Mouse (Mus musculus) kidney, adult 2 months (tissue): ENCODE results near the gene BC025446. TPM values are rescaled to one million over a fixed set of nuclear protein-coding genes. Genes with fewer than 3 reads are reported as not detected.
A peak's percentile ranks its signal among the peaks of the same experiment; 100 is the strongest.

Source experiments
- DNase-seq: peaks from one replicate; pipeline ENCODE4 v3.0.0; 2021
- H3K27ac ChIP-seq: fragments of 200-500 bp; 2 replicates; pipeline ENCODE4 v1.5.1; 2012; ENCODE audit warnings: low read depth, low read length, control low read depth, inconsistent platforms; ENCODE audit not compliant: insufficient read depth
- H3K27me3 ChIP-seq: fragments of 200-500 bp; replicated peaks from 2 replicates; pipeline ENCODE4 v1.6.1; 2012; ENCODE audit warnings: mild to moderate bottlenecking, moderate library complexity, low read length, inconsistent platforms; ENCODE audit not compliant: control insufficient read depth, insufficient read depth
- H3K36me3 ChIP-seq: fragments of 200-500 bp; 2 replicates; pipeline ENCODE4 v1.6.1; 2012; ENCODE audit warnings: mild to moderate bottlenecking, moderate library complexity, low read length, inconsistent platforms; ENCODE audit not compliant: control insufficient read depth, insufficient read depth
- H3K4me1 ChIP-seq: fragments of 200-500 bp; 2 replicates; pipeline ENCODE4 v1.6.1; 2011; ENCODE audit warnings: low read length; ENCODE audit not compliant: control insufficient read depth, insufficient read depth
- H3K4me3 ChIP-seq: fragments of 200-500 bp; 2 replicates; pipeline ENCODE4 v1.5.1; 2011; ENCODE audit warnings: mild to moderate bottlenecking, low read depth, low read length, control low read depth; ENCODE audit not compliant: insufficient read depth
- CTCF ChIP-seq: fragments of 200-500 bp; conservative IDR thresholded peaks from 2 replicates; pipeline ENCODE4 v1.5.1; 2011; ENCODE audit warnings: low read depth, mild to moderate bottlenecking, control low read depth, low read length, moderate library complexity, mixed read lengths; ENCODE audit not compliant: insufficient read depth, insufficient read length
- POLR2A ChIP-seq: fragments of 200-500 bp; IDR thresholded peaks from one replicate; pipeline ENCODE4 v1.6.1; 2011; ENCODE audit warnings: low read depth, low read length, control low read depth
- WGBS: fragments of 180-500 bp; shearing (Covaris S2); methylation state at CpG from one replicate; pipeline ENCODE4 v1.1.7; 2018; 5-methylcytosine and 5-hydroxymethylcytosine counted together
- polyA plus RNA-seq: library from polyadenylated mRNA; depleted of rRNA; stranded (reverse); fragments of >200 nt; gene quantifications from 2 replicates; pipeline ENCODE4 v1.2.3, GENCODE M21; 2012; rRNA removed

Gene BC025446
- polyA plus RNA-seq, 1 experiment = 45.0 TPM

GRCm38 (mm10) chr15:75268916-75269829 lies 53.0 kb downstream of the BC025446 start:
- H3K27me3 ChIP-seq = no peaks in the 10 kb centered on the region
- peaks cover 5% of the 10 kb centered on the region; the same call in 1 of the 2 replicates for H3K4me1 ChIP-seq
- H3K4me3 ChIP-seq = no peak overlapping the region
- peak; percentile 70 for DNase-seq
- TF ChIP-seq CTCF = no peak
- TF ChIP-seq POLR2A = no peak
- H3K27ac ChIP-seq = peak overlapping the region; percentile 58
- H3K36me3 ChIP-seq = no peaks in the 10 kb centered on the region
- 66% methylated on average over 5 of the region's 5 CpGs for WGBS

- Histone ChIP-seq H3K4me3 (no peak overlapping the region), H3K36me3 (no peaks in the 10 kb centered on the region), H3K27ac (no peak overlapping the region), H3K4me1 (peaks cover 5% of the 10 kb centered on the region; the same call in 1 of the 2 replicates), H3K27me3 (no peaks in the 10 kb centered on the region)
- no peak for TF ChIP-seq POLR2A
- TF ChIP-seq CTCF = no peak
- no peak for DNase-seq
Observed at GRCm38 (mm10) chr15:75270169-75270568, 54.0 kb downstream of the BC025446 start.

DNA sequence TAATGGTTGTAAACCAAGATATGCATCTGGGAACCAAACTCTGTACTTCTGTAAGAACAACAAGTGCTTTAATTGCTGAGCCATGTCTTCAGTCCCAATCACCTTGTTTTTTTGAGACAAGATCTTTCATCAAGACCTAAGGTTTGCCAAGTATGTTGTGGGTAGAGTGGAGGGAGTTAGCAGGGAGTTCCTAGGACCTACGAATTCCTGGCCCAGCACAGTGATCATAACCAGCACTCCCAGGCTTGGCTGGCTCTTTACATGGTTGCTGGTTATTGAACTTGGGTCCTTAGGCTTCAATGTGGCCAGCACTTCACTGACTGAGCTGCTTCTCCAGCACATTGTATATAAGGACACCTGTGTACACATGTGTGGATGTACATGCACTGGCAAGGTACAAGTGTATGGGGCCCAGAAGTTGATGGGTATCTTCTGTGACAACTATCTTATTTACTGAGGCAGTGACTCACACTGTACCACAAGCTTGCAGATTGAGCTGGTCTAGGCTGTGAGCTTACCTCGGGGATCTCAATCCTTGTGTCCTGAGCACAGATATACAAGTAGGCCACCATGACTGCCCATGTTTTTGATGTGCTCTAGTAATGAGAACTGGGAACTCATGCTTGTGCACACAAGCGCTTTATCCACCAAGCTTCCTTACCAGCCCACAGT lies 54.7 kb downstream of the BC025446 start:
- Histone ChIP-seq H3K4me3 (no peak overlapping the region), H3K36me3 (no peaks in the 10 kb centered on the region), H3K27ac (no peak overlapping the region), H3K4me1 (peaks cover 5% of the 10 kb centered on the region; the same call in 1 of the 2 replicates), H3K27me3 (no peaks in the 10 kb centered on the region)
- no peak for DNase-seq
- 78% methylated on average over 3 of the region's 3 CpGs for WGBS
- TF ChIP-seq POLR2A (no peak), CTCF (no peak)

GRCm38 (mm10) chr15:75271426-75271825 lies 55.2 kb downstream of the BC025446 start:
- no peak for DNase-seq
- no peak overlapping the region for H3K4me3 ChIP-seq
- WGBS = 62% methylated on average over 1 of the region's 1 CpGs
- no peak overlapping the region for H3K27ac ChIP-seq
- H3K36me3 ChIP-seq = no peaks in the 10 kb centered on the region
- no peak for TF ChIP-seq CTCF
- no peak for TF ChIP-seq POLR2A
- no peaks in the 10 kb centered on the region for H3K27me3 ChIP-seq
- peaks cover 5% of the 10 kb centered on the region; the same call in 1 of the 2 replicates for H3K4me1 ChIP-seq

DNA sequence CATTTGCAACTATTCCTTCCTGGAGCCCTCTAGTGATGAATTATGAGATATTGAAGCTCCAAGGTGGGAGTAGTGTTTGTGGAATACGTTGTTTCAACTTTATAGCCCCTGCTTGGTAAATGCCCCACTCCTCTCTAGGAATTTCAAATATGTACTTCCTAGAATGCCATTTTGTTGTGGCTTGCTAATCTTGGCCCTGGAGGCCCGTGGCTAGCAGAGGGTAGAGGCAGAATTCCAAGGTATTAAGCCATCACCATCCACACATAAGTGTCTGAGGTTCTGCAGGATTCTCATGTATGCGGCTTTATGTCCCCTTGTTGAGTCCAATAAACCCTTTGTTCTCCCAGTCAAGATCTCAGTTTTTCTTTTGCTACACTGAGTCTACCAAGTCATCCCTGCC lies 55.7 kb downstream of the BC025446 start:
- no peak for DNase-seq
- WGBS = 52% methylated on average over 3 of the region's 3 CpGs
- no peaks in the 10 kb centered on the region for H3K27me3 ChIP-seq
- H3K4me3 ChIP-seq = no peak overlapping the region
- no peak overlapping the region for H3K27ac ChIP-seq
- peaks cover 5% of the 10 kb centered on the region; the same call in 1 of the 2 replicates for H3K4me1 ChIP-seq
- H3K36me3 ChIP-seq = no peaks in the 10 kb centered on the region
- TF ChIP-seq POLR2A = no peak
- no peak for TF ChIP-seq CTCF

Other genes starting within 250 kb of the BC025446 start
- gene Ly6i, start 232.9 kb upstream of the BC025446 start, polyA plus RNA-seq = 0.52 and 0.56 TPM in 2 replicates
- gene Ly6a, start 218.3 kb upstream of the BC025446 start, polyA plus RNA-seq = 746 and 874 TPM in 2 replicates
- 497 and 511 TPM in 2 replicates for gene Ly6c1, start 167.5 kb upstream of the BC025446 start, polyA plus RNA-seq
- gene Ly6c2, start 104.4 kb upstream of the BC025446 start, polyA plus RNA-seq = 7.3 and 28.3 TPM in 2 replicates
- gene Ly6g, start 61.1 kb upstream of the BC025446 start, polyA plus RNA-seq = 0.08 TPM in 1 of 2 replicates, not detected in the other
- gene Ly6f, start 52.0 kb downstream of the BC025446 start, polyA plus RNA-seq = 3.1 and 3.3 TPM in 2 replicates